Mouse (Mus musculus): Measurements from ENCODE around the gene Abcc10.

The Abcc10 gene

GRCm38 (mm10) chr17:46285407-46285806 is 42.7 kb downstream of the Abcc10 start:
- DNase-seq (ENCODE audit: low spot score): no peak

GRCm38 (mm10) chr17:46284653-46285052 is 43.5 kb downstream of the Abcc10 start:
- DNase-seq (ENCODE audit: low spot score): no peak

GRCm38 (mm10) chr17:46283911-46284310 is 44.2 kb downstream of the Abcc10 start:
- no peak for DNase-seq (ENCODE audit: low spot score)

GRCm38 (mm10) chr17:46283140-46283539 is 45.0 kb downstream of the Abcc10 start:
- DNase-seq (ENCODE audit: low spot score): no peak

- peak; percentile 61 for DNase-seq (ENCODE audit: low spot score)
These were observed 45.5 kb downstream of the Abcc10 start, which contains the start of gene Tjap1 for GRCm38 (mm10) chr17:46282483-46283123. Gene Tjap1 (minus strand): TSS chr17:46283026.

GRCm38 (mm10) chr17:46278011-46278765 is 50.0 kb downstream of the Abcc10 start:
- DNase-seq (ENCODE audit: low spot score): no peak

GRCm38 (mm10) chr17:46277586-46277985 is 50.6 kb downstream of the Abcc10 start:
- no peak for DNase-seq (ENCODE audit: low spot score)

GRCm38 (mm10) chr17:46275506-46275905 is 52.6 kb downstream of the Abcc10 start:
- DNase-seq (ENCODE audit: low spot score): no peak

- no peak for DNase-seq (ENCODE audit: low spot score)
These were observed 53.1 kb downstream of the Abcc10 start for GRCm38 (mm10) chr17:46275034-46275433.

- no peak for DNase-seq (ENCODE audit: low spot score)
These were observed 53.7 kb downstream of the Abcc10 start for GRCm38 (mm10) chr17:46274465-46274864.

GRCm38 (mm10) chr17:46273803-46274236 is 54.3 kb downstream of the Abcc10 start:
- no peak for DNase-seq (ENCODE audit: low spot score)

- no peak for DNase-seq (ENCODE audit: low spot score)
These were observed 55.5 kb downstream of the Abcc10 start for GRCm38 (mm10) chr17:46272675-46273074.

GRCm38 (mm10) chr17:46272058-46272457 is 56.1 kb downstream of the Abcc10 start:
- DNase-seq (ENCODE audit: low spot score): no peak

- DNase-seq (ENCODE audit: low spot score): no peak
These were observed 58.2 kb downstream of the Abcc10 start for GRCm38 (mm10) chr17:46269771-46270534.

- no peak for DNase-seq (ENCODE audit: low spot score)
These were observed 60.0 kb downstream of the Abcc10 start for GRCm38 (mm10) chr17:46268026-46268720.

GRCm38 (mm10) chr17:46267511-46267910 is 60.6 kb downstream of the Abcc10 start:
- no peak for DNase-seq (ENCODE audit: low spot score)

- DNase-seq (ENCODE audit: low spot score): no peak
These were observed 61.2 kb downstream of the Abcc10 start for GRCm38 (mm10) chr17:46266986-46267385.

GRCm38 (mm10) chr17:46265918-46266618 is 62.1 kb downstream of the Abcc10 start:
- no peak for DNase-seq (ENCODE audit: low spot score)

- no peak for DNase-seq (ENCODE audit: low spot score)
These were observed 62.6 kb downstream of the Abcc10 start for GRCm38 (mm10) chr17:46265502-46265901.

- DNase-seq (ENCODE audit: low spot score): no peak
These were observed 65.9 kb downstream of the Abcc10 start for GRCm38 (mm10) chr17:46262201-46262694.

- no peak for DNase-seq (ENCODE audit: low spot score)
These were observed 68.5 kb downstream of the Abcc10 start for GRCm38 (mm10) chr17:46259675-46260074.

Data from urinary bladder, postnatal 10 days (tissue).